Mouse (Mus musculus) erythroblast, embryonic 14.5 days (primary cell): ENCODE results near the gene Mab21l3. TPM values are rescaled to one million over a fixed set of nuclear protein-coding genes. Genes with fewer than 3 reads are reported as not detected.

ENCODE experiments used
- H3K27me3 ChIP-seq: 2 replicates; pipeline ENCODE4 v1.6.1; 2012; ENCODE audit warnings: inconsistent platforms; ENCODE audit not compliant: control insufficient read depth
- H3K36me3 ChIP-seq: 2 replicates; pipeline ENCODE4 v1.6.1; 2012; ENCODE audit warnings: mild to moderate bottlenecking, inconsistent platforms; ENCODE audit not compliant: control insufficient read depth
- H3K4me1 ChIP-seq: 2 replicates; pipeline ENCODE4 v1.6.1; 2012; ENCODE audit warnings: inconsistent platforms; ENCODE audit not compliant: control insufficient read depth
- H3K4me3 ChIP-seq: replicated peaks from 2 replicates; pipeline ENCODE3; 2012; ENCODE audit warnings: moderate library complexity, mild to moderate bottlenecking, inconsistent platforms
- H3K9me3 ChIP-seq: 2 replicates; pipeline ENCODE4 v1.6.1; 2012; ENCODE audit warnings: low read length, inconsistent platforms, mixed read lengths; ENCODE audit not compliant: control insufficient read depth
- GATA1 ChIP-seq: IDR thresholded peaks from 2 replicates; pipeline ENCODE4 v1.6.1; 2012; ENCODE audit warnings: low read length, inconsistent platforms, mixed read lengths
- TAL1 ChIP-seq: IDR thresholded peaks from 3 replicates; pipeline ENCODE4 v1.6.1; 2012; ENCODE audit warnings: low read length, inconsistent platforms, mixed read lengths
- polyA plus RNA-seq: library from polyadenylated mRNA; stranded (reverse); fragments of >175 nt; gene quantifications from 2 replicates; pipeline ENCODE4 v1.2.3, GENCODE M21; 2012

The Mab21l3 gene
- polyA plus RNA-seq, 1 experiment = not detected

- Histone ChIP-seq H3K27me3 (no peaks in the 10 kb centered on the region), H3K9me3 (no peaks in the 10 kb centered on the region), H3K4me3 (no peak overlapping the region), H3K36me3 (no peaks in the 10 kb centered on the region), H3K4me1 (no peaks in the 10 kb centered on the region)
- no peak for TF ChIP-seq TAL1
- TF ChIP-seq GATA1 = no peak
Measured at GRCm38 (mm10) chr3:101783793-101784192, 65.0 kb downstream of the Mab21l3 start.

GRCm38 (mm10) chr3:101780874-101781483 lies 67.8 kb downstream of the Mab21l3 start:
- Histone ChIP-seq H3K36me3 (no peaks in the 10 kb centered on the region), H3K4me3 (no peak overlapping the region), H3K27me3 (no peaks in the 10 kb centered on the region)

GRCm38 (mm10) chr3:101778896-101779665 lies 69.7 kb downstream of the Mab21l3 start:
- Histone ChIP-seq H3K9me3 (no peaks in the 10 kb centered on the region), H3K4me3 (no peak overlapping the region), H3K36me3 (no peaks in the 10 kb centered on the region), H3K4me1 (no peaks in the 10 kb centered on the region), H3K27me3 (no peaks in the 10 kb centered on the region)
- TF ChIP-seq TAL1 (no peak), GATA1 (no peak)

More at GRCm38 (mm10) chr3:101780874-101781483, 67.8 kb downstream of the Mab21l3 start:
- H3K9me3 ChIP-seq = no peaks in the 10 kb centered on the region
- TF ChIP-seq TAL1 = no peak
- TF ChIP-seq GATA1 = no peak
- H3K4me1 ChIP-seq = no peaks in the 10 kb centered on the region

GRCm38 (mm10) chr3:101775732-101776131 lies 73.0 kb downstream of the Mab21l3 start:
- Histone ChIP-seq H3K27me3 (no peaks in the 10 kb centered on the region), H3K4me3 (no peak overlapping the region), H3K4me1 (no peaks in the 10 kb centered on the region), H3K9me3 (no peaks in the 10 kb centered on the region), H3K36me3 (no peaks in the 10 kb centered on the region)
- TF ChIP-seq TAL1 (no peak), GATA1 (no peak)

GRCm38 (mm10) chr3:101770540-101770939 lies 78.2 kb downstream of the Mab21l3 start:
- TF ChIP-seq GATA1 (no peak), TAL1 (no peak)

GRCm38 (mm10) chr3:101763566-101763965 lies 85.2 kb downstream of the Mab21l3 start:
- H3K27me3 ChIP-seq = no peaks in the 10 kb centered on the region
- TF ChIP-seq TAL1 = no peak
- TF ChIP-seq GATA1 = no peak
- H3K36me3 ChIP-seq = no peaks in the 10 kb centered on the region
- H3K4me1 ChIP-seq = no peaks in the 10 kb centered on the region
- no peak overlapping the region for H3K4me3 ChIP-seq
- H3K9me3 ChIP-seq = no peaks in the 10 kb centered on the region

More at GRCm38 (mm10) chr3:101770540-101770939, 78.2 kb downstream of the Mab21l3 start:
- H3K9me3 ChIP-seq = no peaks in the 10 kb centered on the region
- no peaks in the 10 kb centered on the region for H3K27me3 ChIP-seq
- no peaks in the 10 kb centered on the region for H3K4me1 ChIP-seq
- no peaks in the 10 kb centered on the region for H3K36me3 ChIP-seq
- H3K4me3 ChIP-seq = no peak overlapping the region

Other genes starting within 250 kb of the Mab21l3 start
- gene Atp1a1, start 244.3 kb downstream of the Mab21l3 start, polyA plus RNA-seq = 58.4 and 61.1 TPM in 2 replicates
- gene Slc22a15, start 75.5 kb upstream of the Mab21l3 start, polyA plus RNA-seq = 0.03 TPM in 1 of 2 replicates, not detected in the other
- not detected in 2 replicates for gene Nhlh2, start 161.1 kb upstream of the Mab21l3 start, polyA plus RNA-seq
- not detected in 2 replicates for gene Casq2, start 237.5 kb upstream of the Mab21l3 start, polyA plus RNA-seq